Mouse (Mus musculus): Measurements from ENCODE around the gene Slc26a9. TPM values are rescaled to one million over a fixed set of nuclear protein-coding genes. Genes with fewer than 3 reads are reported as not detected.

Gene Slc26a9
- total RNA-seq (2017): not detected in 2 replicates

GRCm38 (mm10) chr1:131743868-131744464 is at the start of gene Slc26a9:
TSS of gene Slc26a9 (plus strand) at chr1:131744022.
- no peak for ATAC-seq (replicated peaks; ENCODE audit: low read depth, poor library complexity, severe bottlenecking)

- no peak for ATAC-seq (replicated peaks; ENCODE audit: low read depth, poor library complexity, severe bottlenecking)
These were observed 48.5 kb upstream of the Slc26a9 start for GRCm38 (mm10) chr1:131695308-131695707.

- no peak for ATAC-seq (replicated peaks; ENCODE audit: low read depth, poor library complexity, severe bottlenecking)
These were observed 47.5 kb upstream of the Slc26a9 start for GRCm38 (mm10) chr1:131696325-131696724.

GRCm38 (mm10) chr1:131698770-131699169 is 45.1 kb upstream of the Slc26a9 start:
- ATAC-seq (replicated peaks; ENCODE audit: low read depth, poor library complexity, severe bottlenecking): no peak

- no peak for ATAC-seq (replicated peaks; ENCODE audit: low read depth, poor library complexity, severe bottlenecking)
These were observed 44.2 kb upstream of the Slc26a9 start for GRCm38 (mm10) chr1:131699642-131700041.

- ATAC-seq (replicated peaks; ENCODE audit: low read depth, poor library complexity, severe bottlenecking): peak; percentile 71
These were observed 43.4 kb upstream of the Slc26a9 start for GRCm38 (mm10) chr1:131700447-131700846.

- ATAC-seq (replicated peaks; ENCODE audit: low read depth, poor library complexity, severe bottlenecking): no peak
These were observed 42.4 kb upstream of the Slc26a9 start for GRCm38 (mm10) chr1:131701391-131701790.

GRCm38 (mm10) chr1:131702094-131702766 is 41.6 kb upstream of the Slc26a9 start:
- peak; percentile 60 for ATAC-seq (replicated peaks; ENCODE audit: low read depth, poor library complexity, severe bottlenecking)

- no peak for ATAC-seq (replicated peaks; ENCODE audit: low read depth, poor library complexity, severe bottlenecking)
These were observed 40.3 kb upstream of the Slc26a9 start for GRCm38 (mm10) chr1:131703482-131703881.

GRCm38 (mm10) chr1:131708338-131708737 is 35.5 kb upstream of the Slc26a9 start:
- ATAC-seq (replicated peaks; ENCODE audit: low read depth, poor library complexity, severe bottlenecking): peak; percentile 85

- ATAC-seq (replicated peaks; ENCODE audit: low read depth, poor library complexity, severe bottlenecking): no peak
These were observed 32.3 kb upstream of the Slc26a9 start for GRCm38 (mm10) chr1:131711518-131711917.

GRCm38 (mm10) chr1:131712386-131712785 is 31.4 kb upstream of the Slc26a9 start:
- ATAC-seq (replicated peaks; ENCODE audit: low read depth, poor library complexity, severe bottlenecking): peak; percentile 63

GRCm38 (mm10) chr1:131714388-131715337 is 29.2 kb upstream of the Slc26a9 start:
- ATAC-seq (replicated peaks; ENCODE audit: low read depth, poor library complexity, severe bottlenecking): no peak

GRCm38 (mm10) chr1:131718952-131719694 is 24.7 kb upstream of the Slc26a9 start:
- no peak for ATAC-seq (replicated peaks; ENCODE audit: low read depth, poor library complexity, severe bottlenecking)

- ATAC-seq (replicated peaks; ENCODE audit: low read depth, poor library complexity, severe bottlenecking): no peak
These were observed 21.8 kb upstream of the Slc26a9 start for GRCm38 (mm10) chr1:131721989-131722388.

- ATAC-seq (replicated peaks; ENCODE audit: low read depth, poor library complexity, severe bottlenecking): no peak
These were observed 20.3 kb upstream of the Slc26a9 start for GRCm38 (mm10) chr1:131723549-131723948.

GRCm38 (mm10) chr1:131726586-131726985 is 17.2 kb upstream of the Slc26a9 start:
- ATAC-seq (replicated peaks; ENCODE audit: low read depth, poor library complexity, severe bottlenecking): peak; percentile 63

- no peak for ATAC-seq (replicated peaks; ENCODE audit: low read depth, poor library complexity, severe bottlenecking)
These were observed 13.0 kb upstream of the Slc26a9 start for GRCm38 (mm10) chr1:131730639-131731437.

- no peak for ATAC-seq (replicated peaks; ENCODE audit: low read depth, poor library complexity, severe bottlenecking)
These were observed 10.2 kb upstream of the Slc26a9 start for GRCm38 (mm10) chr1:131733474-131734180.

Measured in common myeloid progenitor, adult 5-6 weeks (primary cell).